Mouse (Mus musculus) urinary bladder, adult 18-20 months (tissue): ENCODE results near the gene Zranb2.

ENCODE experiments used
- DNase-seq, 2 experiments: peaks; one replicate each; pipeline ENCODE4 v3.0.0; 2022; ENCODE audit warnings: low spot score in 2 of 2, mixed read lengths in 2 of 2

Zranb2 gene

GRCm38 (mm10) chr3:157578469-157579170 is 44.7 kb downstream of the Zranb2 start:
- no peak for DNase-seq

GRCm38 (mm10) chr3:157579376-157579775 is 45.4 kb downstream of the Zranb2 start:
- DNase-seq: no peak

GRCm38 (mm10) chr3:157580299-157580698 is 46.3 kb downstream of the Zranb2 start:
- no peak for DNase-seq

- DNase-seq: no peak
Observed at GRCm38 (mm10) chr3:157581755-157582154, 47.8 kb downstream of the Zranb2 start.

GRCm38 (mm10) chr3:157582626-157583405 is 48.9 kb downstream of the Zranb2 start:
- DNase-seq: no peak

GRCm38 (mm10) chr3:157597837-157598379 is 63.9 kb downstream of the Zranb2 start:
- no peak for DNase-seq
